Mouse (Mus musculus): ENCODE results near the gene Tedc1.

GRCm38 (mm10) chr12:113137260-113138213, 18.7 kb upstream of the Tedc1 start:
- TF ChIP-seq CTCF (IDR thresholded peaks at IDR 0.05; ENCODE audit: borderline replicate concordance, insufficient read depth, low read length) (no peak), POLR2A (IDR thresholded peaks at IDR 0.05; ENCODE audit: low read depth, low read length) (no peak)
